Mouse (Mus musculus): Measurements from ENCODE around the gene Mxd4. TPM values are rescaled to one million over a fixed set of nuclear protein-coding genes. Genes with fewer than 3 reads are reported as not detected.

Gene Mxd4
- total RNA-seq, 1 experiment from 2014 or later, result 29.2 TPM

DNA sequence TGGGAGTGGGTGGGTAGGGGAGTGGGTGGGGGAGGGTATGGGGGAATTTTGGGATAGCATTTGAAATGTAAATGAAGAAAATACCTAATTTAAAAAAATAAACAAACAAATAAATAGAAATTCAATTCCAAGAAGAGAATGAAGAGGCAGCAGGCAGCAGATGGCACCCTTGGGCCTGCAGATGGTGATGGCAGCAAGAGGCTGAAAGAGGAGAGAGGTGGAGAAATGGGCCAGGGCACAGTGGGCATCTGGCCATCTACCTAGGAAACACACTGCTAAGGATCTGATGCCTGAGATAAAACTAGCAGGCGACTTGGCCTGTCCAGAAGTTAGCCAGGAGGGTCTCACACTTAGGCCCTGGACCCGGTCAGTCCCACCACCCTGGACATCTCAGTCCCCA lies 17.4 kb upstream of the Mxd4 start:
- no peak for ATAC-seq (replicated peaks in 1 of 2; ENCODE audit: insufficient read depth in 1 of 2, low FRiP score in 2 of 2, low TSS enrichment in 1 of 2, low read depth in 1 of 2, poor library complexity in 2 of 2, severe bottlenecking in 2 of 2)

DNA sequence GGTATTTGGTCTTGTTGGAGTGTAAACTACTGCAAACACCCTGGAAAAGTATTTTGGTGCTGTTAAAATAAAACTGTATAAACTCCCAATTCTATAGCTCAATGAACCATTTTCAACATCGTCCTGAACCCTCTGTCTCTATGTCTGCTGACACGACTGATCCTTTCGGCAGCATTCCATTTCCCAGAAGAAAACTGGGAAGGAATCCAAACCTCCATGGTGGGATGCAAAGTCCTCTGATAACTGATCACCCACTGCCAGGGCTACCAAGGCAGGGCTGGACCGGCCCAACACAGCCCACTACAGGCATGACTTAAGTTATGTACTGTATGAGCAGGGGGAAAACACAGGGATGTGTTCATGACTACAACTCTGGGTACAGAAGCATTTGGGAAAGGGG lies 14.5 kb upstream of the Mxd4 start:
- ATAC-seq (replicated peaks in 1 of 2; ENCODE audit: insufficient read depth in 1 of 2, low FRiP score in 2 of 2, low TSS enrichment in 1 of 2, low read depth in 1 of 2, poor library complexity in 2 of 2, severe bottlenecking in 2 of 2), result no peak

DNA sequence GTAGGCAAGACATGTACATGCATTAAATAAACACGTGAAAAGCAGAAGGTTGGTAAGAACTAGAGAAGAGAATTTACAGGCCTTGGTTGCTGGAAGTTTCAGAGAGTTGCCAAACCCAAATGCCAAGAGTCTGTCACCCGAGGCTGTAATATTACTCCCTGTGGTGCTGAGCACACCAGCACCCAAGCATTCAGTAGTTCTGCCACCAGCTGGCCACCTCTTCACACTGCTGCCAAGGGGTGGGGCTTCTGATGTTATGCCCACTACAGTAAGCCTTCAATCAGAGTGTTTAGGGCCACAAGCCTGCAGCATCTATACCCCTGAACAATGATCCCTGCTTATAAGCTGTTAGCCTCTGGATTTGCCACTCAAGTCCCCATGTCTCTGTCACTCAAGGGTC lies 13.9 kb upstream of the Mxd4 start:
- ATAC-seq (replicated peaks in 1 of 2; ENCODE audit: insufficient read depth in 1 of 2, low FRiP score in 2 of 2, low TSS enrichment in 1 of 2, low read depth in 1 of 2, poor library complexity in 2 of 2, severe bottlenecking in 2 of 2), result peak; percentile 59 to 60; a peak in 2 of 4 replicates

DNA sequence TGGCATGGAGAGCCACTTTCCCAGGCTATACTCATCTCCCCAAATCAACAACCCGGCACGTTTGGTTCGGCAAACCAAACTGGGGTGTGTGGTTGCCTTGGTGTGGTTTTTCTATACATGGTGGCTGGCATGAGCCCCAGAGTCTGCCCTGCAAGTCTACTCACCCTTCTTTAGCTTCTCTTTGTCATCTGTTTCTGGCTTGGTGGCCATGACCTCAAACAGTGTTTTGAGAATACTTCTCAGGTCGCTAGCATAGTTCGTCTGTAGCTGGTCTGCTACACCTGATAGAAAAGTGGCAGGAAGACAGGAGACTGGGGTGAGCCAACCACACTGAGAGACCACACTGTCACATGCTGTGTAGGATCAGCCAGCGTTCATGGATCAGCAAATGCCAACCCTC lies 11.1 kb upstream of the Mxd4 start:
- ATAC-seq (replicated peaks in 1 of 2; ENCODE audit: insufficient read depth in 1 of 2, low FRiP score in 2 of 2, low TSS enrichment in 1 of 2, low read depth in 1 of 2, poor library complexity in 2 of 2, severe bottlenecking in 2 of 2), result no peak

DNA sequence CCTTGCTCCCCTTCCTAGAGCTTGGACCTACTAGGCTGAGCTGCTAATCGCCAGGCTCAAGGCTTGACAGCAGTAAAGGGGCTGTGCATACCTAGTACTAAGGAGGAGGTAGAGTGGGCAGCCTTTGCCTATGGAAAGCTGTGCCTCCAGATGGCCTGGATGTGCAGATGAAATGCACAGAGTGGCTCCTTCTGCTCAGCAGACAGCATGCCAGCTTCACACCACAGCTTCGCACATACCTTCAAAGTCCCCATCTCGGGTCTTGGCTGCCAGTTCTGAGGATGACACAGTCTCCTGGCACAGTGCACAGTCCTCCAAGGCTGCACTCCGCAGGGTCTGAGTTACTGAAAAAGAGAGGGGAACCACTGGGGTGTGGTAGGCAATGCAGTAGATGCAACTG lies 9.7 kb upstream of the Mxd4 start:
- no peak for ATAC-seq (replicated peaks in 1 of 2; ENCODE audit: insufficient read depth in 1 of 2, low FRiP score in 2 of 2, low TSS enrichment in 1 of 2, low read depth in 1 of 2, poor library complexity in 2 of 2, severe bottlenecking in 2 of 2)

DNA sequence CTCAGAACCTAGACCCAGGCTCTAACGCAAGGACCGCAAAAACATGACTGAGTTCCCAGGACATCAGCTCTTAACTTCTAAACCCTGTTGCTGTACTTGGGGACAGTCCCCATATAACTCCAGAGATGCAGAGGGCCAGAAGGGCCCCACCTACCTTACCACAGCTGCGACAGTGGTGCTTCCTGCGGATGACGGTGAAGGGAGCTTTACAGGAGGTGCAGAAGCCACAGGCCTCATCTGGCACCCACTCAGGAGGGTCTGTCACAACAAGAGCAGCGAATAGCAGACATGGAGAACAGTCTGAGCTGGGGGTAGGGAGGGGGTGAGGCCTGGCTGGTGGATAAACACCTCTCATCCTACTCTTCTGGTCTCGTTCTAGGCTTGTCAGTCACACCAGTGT lies 8.9 kb upstream of the Mxd4 start:
- peak; percentile 84 to 86 for ATAC-seq (replicated peaks in 1 of 2; ENCODE audit: insufficient read depth in 1 of 2, low FRiP score in 2 of 2, low TSS enrichment in 1 of 2, low read depth in 1 of 2, poor library complexity in 2 of 2, severe bottlenecking in 2 of 2)

DNA sequence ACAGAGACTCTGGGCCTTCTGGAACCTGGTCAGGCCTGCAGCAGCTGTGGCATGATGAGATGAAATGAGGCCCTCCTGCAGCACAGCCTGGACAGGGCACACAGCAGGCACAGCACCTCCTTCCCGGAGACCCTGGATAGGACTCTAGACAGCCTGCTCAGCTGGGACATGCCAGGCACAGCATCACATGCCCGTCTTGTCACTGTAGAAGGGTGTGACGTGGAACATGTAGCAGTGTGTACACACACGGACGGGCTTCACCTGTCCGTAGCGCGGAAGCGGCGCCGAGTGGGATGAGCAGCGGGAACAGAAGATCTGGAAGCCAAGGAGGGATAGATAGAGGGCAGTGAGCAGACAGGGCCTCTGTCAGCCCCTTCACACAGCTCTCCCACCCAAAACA lies 8.3 kb upstream of the Mxd4 start:
- ATAC-seq (replicated peaks in 1 of 2; ENCODE audit: insufficient read depth in 1 of 2, low FRiP score in 2 of 2, low TSS enrichment in 1 of 2, low read depth in 1 of 2, poor library complexity in 2 of 2, severe bottlenecking in 2 of 2), result no peak

DNA sequence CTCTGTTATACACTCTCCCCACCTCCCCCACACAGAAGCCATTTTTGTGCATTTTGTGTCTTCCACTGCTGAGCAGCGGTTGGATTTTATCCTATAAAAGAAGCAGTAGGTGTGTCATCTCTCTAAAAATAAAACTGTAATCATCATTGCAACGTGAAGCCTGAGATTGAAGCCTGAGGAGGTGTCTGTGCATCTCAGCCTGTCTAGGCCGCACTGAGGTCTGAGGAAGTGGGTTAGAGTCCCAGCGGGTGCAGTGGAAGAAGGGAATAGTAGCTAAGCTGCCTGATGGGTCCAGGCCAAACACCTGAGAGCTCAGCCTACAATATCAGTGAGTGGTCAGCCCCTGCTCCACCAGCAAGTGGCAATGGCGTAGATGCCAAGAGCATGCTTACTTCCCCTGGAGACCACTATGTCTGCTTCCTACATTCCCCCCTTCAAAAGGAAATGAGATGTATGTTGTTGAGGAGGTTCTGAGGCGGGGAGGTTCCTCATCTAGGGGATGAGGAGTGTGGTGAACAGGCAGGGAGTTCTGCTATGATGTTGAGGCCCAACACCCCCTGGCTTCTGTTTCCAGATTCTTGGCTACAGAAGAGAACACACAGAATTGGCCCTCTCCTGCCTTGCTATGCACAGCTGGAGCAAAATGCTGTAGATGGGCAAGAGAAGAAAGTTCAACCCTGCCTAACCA lies 7.6 kb upstream of the Mxd4 start:
- peak; percentile 23 to 34; a peak in 2 of 4 replicates for ATAC-seq (replicated peaks in 1 of 2; ENCODE audit: insufficient read depth in 1 of 2, low FRiP score in 2 of 2, low TSS enrichment in 1 of 2, low read depth in 1 of 2, poor library complexity in 2 of 2, severe bottlenecking in 2 of 2)

DNA sequence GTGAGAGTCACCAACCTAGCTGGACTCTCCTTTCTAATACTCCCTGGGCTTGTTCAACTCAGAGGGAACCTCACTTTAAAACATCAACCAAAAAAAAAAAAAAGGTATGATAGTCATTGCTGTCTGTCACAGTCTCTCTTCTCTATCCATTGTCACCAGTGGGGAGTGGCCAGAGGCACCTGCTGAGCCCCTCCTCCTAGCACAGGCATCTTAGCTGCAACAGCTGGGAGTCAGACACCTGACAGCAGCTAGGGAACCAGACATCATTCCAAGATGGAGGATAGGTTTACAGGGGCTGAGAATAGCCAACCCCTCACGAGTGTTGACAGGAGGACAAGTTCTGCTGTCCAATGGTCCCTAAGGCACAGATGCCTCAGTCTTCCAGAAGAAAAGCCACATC lies 6.9 kb upstream of the Mxd4 start:
- ATAC-seq (replicated peaks in 1 of 2; ENCODE audit: insufficient read depth in 1 of 2, low FRiP score in 2 of 2, low TSS enrichment in 1 of 2, low read depth in 1 of 2, poor library complexity in 2 of 2, severe bottlenecking in 2 of 2), result no peak

DNA sequence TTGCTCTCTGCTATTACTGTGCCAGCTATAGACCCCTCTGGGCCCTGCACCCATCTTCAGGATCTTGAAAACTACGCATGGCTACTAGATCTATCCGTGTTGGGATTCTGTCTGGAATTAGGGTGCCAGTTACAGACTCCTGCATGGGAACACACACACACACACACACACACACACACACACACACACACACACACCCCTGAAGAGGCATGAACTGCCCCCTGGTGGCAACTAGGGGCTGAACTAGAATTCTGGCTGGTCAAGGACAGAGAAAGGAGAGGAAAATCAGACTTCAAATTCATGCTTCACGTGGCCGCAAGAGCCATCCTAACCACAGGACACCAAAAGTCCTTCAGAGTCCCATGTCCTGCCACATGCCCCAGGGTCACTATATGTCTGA lies 4.3 kb upstream of the Mxd4 start:
- no peak for ATAC-seq (replicated peaks in 1 of 2; ENCODE audit: insufficient read depth in 1 of 2, low FRiP score in 2 of 2, low TSS enrichment in 1 of 2, low read depth in 1 of 2, poor library complexity in 2 of 2, severe bottlenecking in 2 of 2)

DNA sequence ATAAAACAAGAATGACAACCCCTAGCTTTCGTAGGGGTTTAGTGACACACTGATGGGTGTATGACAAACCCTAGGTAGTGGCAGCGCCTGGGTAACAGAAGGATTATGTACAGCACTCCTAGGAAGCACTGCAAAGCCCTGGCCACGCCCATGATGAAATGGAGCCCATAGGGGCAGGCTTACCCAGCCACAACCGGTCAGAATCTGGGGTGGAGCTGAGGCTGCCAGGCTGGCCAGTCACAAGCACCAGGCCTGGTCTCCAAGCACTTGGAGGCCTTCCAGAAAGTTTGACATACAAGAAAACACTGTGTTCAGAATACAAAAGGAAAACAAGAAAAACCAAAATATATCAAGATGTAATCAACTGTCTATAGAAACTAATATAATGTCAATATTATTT lies 3.5 kb upstream of the Mxd4 start:
- no peak for ATAC-seq (replicated peaks in 1 of 2; ENCODE audit: insufficient read depth in 1 of 2, low FRiP score in 2 of 2, low TSS enrichment in 1 of 2, low read depth in 1 of 2, poor library complexity in 2 of 2, severe bottlenecking in 2 of 2)

DNA sequence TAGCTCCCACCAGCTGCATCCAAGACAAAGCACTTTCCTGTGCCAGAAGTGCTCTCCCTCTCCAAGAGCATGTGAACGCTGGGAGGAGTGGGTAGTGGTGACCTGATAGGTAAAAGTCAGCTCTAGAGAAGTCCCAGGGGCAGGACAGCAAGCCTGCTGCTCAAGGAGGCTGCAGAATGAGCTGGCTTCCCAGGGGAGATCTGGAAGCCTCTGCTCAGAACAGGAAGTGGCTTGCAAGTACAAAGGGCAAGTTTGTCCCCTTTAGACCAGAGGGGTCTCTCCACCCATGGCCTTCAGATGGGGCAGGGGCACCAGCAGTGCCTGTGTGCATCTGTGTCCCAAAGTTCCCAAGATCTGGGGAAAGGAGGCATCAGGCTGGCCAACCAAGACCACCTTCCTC lies 2.0 kb upstream of the Mxd4 start:
- ATAC-seq (replicated peaks in 1 of 2; ENCODE audit: insufficient read depth in 1 of 2, low FRiP score in 2 of 2, low TSS enrichment in 1 of 2, low read depth in 1 of 2, poor library complexity in 2 of 2, severe bottlenecking in 2 of 2), result no peak

DNA sequence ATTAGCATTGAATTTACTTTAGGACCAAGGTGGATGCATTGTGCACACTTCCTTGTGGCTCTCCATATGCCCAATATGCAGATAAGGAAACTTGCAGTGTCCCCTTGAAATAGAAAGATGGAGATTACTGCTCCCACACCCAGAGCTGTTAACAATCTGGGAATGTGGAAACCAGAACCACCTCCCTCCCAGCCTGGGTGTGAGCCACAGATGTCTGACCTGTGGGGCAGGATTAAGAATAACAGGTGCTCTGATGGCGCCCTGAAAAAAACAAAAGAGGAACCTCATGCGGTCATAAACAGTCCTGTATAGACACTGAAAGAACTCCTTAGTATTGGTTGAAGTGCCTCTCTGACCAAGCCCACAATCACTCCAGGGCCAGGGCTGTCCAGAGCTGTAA lies 1.3 kb upstream of the Mxd4 start:
- ATAC-seq (replicated peaks in 1 of 2; ENCODE audit: insufficient read depth in 1 of 2, low FRiP score in 2 of 2, low TSS enrichment in 1 of 2, low read depth in 1 of 2, poor library complexity in 2 of 2, severe bottlenecking in 2 of 2), result no peak

DNA sequence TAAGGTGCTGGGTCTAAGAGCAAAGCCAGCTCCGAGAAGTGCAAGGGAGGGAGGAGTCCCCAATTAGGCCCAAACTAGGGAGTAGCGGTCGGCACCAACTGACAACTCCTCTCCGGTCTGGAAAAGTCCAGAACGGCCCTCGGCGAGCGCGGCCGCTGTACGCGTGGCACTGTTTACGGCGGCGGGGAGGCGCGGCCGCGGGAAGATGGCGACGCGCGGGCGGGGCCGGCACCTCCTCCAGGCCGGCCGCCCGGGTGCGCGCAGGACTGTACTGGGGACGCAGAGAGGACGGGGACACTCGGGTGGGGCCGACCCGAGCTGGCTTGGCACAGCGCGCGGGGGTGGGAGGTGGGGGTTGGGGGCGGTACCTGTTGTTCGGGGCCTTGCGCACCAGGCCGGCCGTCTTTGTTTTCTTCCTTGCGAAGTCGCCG lies 544 bp downstream of the Mxd4 start:
- ATAC-seq (replicated peaks in 1 of 2; ENCODE audit: insufficient read depth in 1 of 2, low FRiP score in 2 of 2, low TSS enrichment in 1 of 2, low read depth in 1 of 2, poor library complexity in 2 of 2, severe bottlenecking in 2 of 2), result no peak

DNA sequence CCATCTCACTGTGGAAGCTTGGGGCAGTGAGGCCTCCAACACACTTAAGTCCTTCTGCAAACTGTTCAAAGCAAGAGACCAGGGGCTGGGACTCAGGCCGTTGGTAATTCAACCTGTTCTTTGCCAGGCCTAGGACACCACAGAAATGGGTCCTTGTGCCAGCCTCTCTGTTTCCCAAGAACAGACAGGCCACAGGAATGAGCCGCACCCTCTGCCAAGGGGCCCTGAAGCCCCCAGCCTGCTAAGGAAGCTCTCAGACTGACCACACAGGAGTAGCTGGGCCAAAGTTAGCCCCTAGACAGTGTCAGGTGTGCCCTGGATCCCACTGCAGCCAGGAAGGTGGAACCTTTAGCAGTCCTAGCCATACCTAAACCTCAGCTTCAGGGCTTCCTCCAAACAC lies 1.1 kb downstream of the Mxd4 start:
- no peak for ATAC-seq (replicated peaks in 1 of 2; ENCODE audit: insufficient read depth in 1 of 2, low FRiP score in 2 of 2, low TSS enrichment in 1 of 2, low read depth in 1 of 2, poor library complexity in 2 of 2, severe bottlenecking in 2 of 2)

DNA sequence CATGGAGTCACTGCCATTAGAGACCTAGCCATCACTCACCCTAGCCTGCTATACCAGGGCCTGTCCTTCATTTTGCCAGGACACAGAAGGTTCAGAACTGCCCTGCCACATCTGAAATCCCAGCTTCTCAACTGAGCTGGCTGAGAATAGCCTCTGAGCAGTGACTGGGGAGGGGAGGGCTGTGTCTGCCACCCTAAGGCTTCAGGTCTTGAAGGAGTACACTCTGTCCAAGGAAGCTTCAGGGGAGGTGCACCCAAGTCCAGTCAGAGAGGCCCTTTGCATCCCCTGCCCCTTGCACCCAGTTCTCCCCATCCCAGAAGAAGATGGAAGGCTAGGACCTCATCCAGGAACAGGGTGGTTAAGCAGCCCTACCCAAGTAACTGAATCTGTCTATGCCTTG lies 1.7 kb downstream of the Mxd4 start:
- no peak for ATAC-seq (replicated peaks in 1 of 2; ENCODE audit: insufficient read depth in 1 of 2, low FRiP score in 2 of 2, low TSS enrichment in 1 of 2, low read depth in 1 of 2, poor library complexity in 2 of 2, severe bottlenecking in 2 of 2)

DNA sequence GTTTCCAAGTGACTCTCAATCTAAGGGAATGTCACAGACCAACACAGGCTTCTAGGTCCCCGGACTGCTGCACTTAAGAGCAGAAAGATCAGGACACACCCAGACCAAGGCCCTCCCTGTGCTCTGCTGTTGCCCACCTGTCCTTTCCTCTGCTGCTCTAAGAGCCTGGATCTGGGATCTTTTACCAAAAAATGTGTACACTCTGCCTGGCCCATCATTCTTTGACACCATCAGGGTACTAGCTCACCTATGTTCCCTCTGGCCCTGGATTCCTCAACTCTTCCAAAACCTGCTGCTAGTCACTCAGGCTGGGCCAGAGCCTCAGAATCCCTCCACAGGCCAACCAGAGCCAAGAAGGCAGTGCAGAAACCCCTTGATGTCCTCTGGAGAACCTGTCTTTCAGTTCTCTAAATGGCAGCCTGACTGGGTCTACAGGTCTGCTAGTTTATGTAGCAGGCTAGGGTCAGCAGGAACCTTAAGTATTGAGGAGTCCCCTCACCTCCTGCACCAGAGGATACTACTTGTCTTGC lies 2.4 kb downstream of the Mxd4 start:
- no peak for ATAC-seq (replicated peaks in 1 of 2; ENCODE audit: insufficient read depth in 1 of 2, low FRiP score in 2 of 2, low TSS enrichment in 1 of 2, low read depth in 1 of 2, poor library complexity in 2 of 2, severe bottlenecking in 2 of 2)

DNA sequence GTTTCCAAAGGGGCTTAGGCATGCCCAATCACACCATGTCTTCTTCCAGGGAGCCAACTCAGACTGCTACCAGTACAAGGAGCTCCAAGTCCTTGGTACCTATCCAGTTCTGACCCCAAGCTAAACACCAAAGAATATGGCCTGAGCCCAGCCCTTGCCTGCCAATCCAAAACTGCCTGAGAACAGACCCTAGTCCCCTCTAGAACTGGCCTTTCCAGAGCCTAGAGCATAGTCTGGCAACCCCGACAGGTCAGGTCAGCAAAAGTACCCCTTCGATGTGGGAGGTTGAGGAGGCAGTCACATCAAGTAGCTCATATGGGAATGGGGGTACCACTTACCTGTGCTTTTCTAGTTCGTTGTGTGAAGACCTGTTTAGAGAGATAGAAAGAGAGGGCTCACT lies 3.5 kb downstream of the Mxd4 start:
- no peak for ATAC-seq (replicated peaks in 1 of 2; ENCODE audit: insufficient read depth in 1 of 2, low FRiP score in 2 of 2, low TSS enrichment in 1 of 2, low read depth in 1 of 2, poor library complexity in 2 of 2, severe bottlenecking in 2 of 2)

DNA sequence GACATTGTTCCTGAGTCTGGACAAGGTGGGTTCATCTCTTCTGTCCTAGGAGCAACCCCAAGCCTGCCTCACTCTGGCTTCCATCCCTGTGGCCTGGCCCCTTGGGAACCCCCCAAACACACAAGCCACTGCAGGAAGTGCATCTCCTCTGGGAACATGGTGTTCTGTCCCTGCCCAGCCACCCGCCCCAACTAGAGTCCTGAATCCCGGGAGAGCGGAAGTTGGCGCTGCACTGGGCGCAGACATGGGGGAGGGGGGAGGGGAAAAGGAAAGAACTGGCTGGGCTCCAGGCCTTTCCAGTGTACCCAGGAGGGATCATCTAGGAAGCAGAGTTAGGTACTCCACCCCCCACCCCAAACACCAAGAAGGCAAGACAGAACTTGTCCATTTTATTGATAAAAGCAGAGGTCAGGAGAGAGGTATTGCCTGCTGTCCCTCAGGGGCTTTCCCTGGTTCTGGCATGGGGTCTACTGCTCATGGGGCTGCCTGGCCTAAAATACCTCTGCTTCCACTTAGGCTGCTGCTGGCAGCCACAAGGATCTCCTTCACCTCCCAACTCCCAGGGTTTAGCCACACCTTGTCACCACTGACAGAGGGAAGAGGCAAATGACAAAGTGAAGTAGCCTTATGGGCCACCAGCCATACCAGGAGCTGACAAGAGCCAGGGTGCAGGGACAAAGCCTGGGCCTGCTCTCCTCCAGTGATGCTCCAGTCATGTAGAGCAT lies 4.2 kb downstream of the Mxd4 start:
- no peak for ATAC-seq (replicated peaks in 1 of 2; ENCODE audit: insufficient read depth in 1 of 2, low FRiP score in 2 of 2, low TSS enrichment in 1 of 2, low read depth in 1 of 2, poor library complexity in 2 of 2, severe bottlenecking in 2 of 2)
